Mouse (Mus musculus) heart, embryonic 16.5 days (tissue): ENCODE measurements around the gene Mllt6. TPM values are rescaled to one million over a fixed set of nuclear protein-coding genes. Genes with fewer than 3 reads are reported as not detected.
"Not testable (repeated sequence)": the region's sequence is repeated elsewhere in the genome, so short reads cannot be mapped to it uniquely, and the experiment has no call there.

Experiments used
- ATAC-seq: fragments of 200-750 bp; cut with Nextera tagmentation; replicated peaks from 2 replicates; pipeline ENCODE4 v1.8.0; 2017; ENCODE audit warnings: moderate number of reproducible peaks; ENCODE audit not compliant: insufficient read depth, low FRiP score; ENCODE audit errors: extremely low read depth
- H3K27ac ChIP-seq: fragments of 300-500 bp; sonication (generic); 2 replicates; pipeline ENCODE4 v1.5.1; 2014; ENCODE audit warnings: mild to moderate bottlenecking, low read length, control low read depth, moderate library complexity
- H3K27me3 ChIP-seq: fragments of 300-500 bp; sonication (generic); 2 replicates; pipeline ENCODE4 v1.6.1; 2014; ENCODE audit warnings: low read length, mixed read lengths; ENCODE audit not compliant: control insufficient read depth, insufficient read depth
- H3K36me3 ChIP-seq: fragments of 300-500 bp; sonication (generic); 2 replicates; pipeline ENCODE4 v1.6.1; 2014; ENCODE audit not compliant: control insufficient read depth, insufficient read depth
- H3K4me1 ChIP-seq: fragments of 300-500 bp; sonication (generic); 2 replicates; pipeline ENCODE4 v1.6.1; 2014; ENCODE audit warnings: low read length, mixed read lengths; ENCODE audit not compliant: control insufficient read depth, insufficient read depth
- H3K4me2 ChIP-seq: fragments of 300-500 bp; sonication (generic); 2 replicates; pipeline ENCODE4 v1.6.1; 2014; ENCODE audit warnings: low read depth, mild to moderate bottlenecking, control low read depth, low read length
- H3K4me3 ChIP-seq: fragments of 300-500 bp; sonication (generic); 2 replicates; pipeline ENCODE4 v1.5.1; 2014; ENCODE audit warnings: mild to moderate bottlenecking, control low read depth, low read length
- H3K9ac ChIP-seq: fragments of 300-500 bp; sonication (generic); 2 replicates; pipeline ENCODE4 v1.6.1; 2014; ENCODE audit warnings: low read length, control low read depth
- H3K9me3 ChIP-seq: fragments of 300-500 bp; sonication (generic); replicated peaks from 2 replicates; pipeline ENCODE4 v1.6.1; 2016; ENCODE audit warnings: low read length; ENCODE audit not compliant: control insufficient read depth
- WGBS: fragments of 180-500 bp; shearing (Covaris S2); extraction: QIAGEN DNeasy Blood & Tissue Kit; methylation state at CpG from one replicate; pipeline ENCODE4 v1.1.7; 2014; 5-methylcytosine and 5-hydroxymethylcytosine counted together
- polyA plus RNA-seq: library from polyadenylated mRNA; unstranded; fragments of >200 nt; fragmentation: Nextera tagmentation; extraction: Ambion mirVana; gene quantifications from 2 replicates; pipeline ENCODE4 v1.2.1, GENCODE M21; 2015

Mllt6 gene
- polyA plus RNA-seq, 1 experiment from 2014 or later = 2.1 TPM

- Histone ChIP-seq H3K27me3 (no peaks in the 10 kb centered on the region), H3K9ac (no peak overlapping the region), H3K36me3 (no peaks in the 10 kb centered on the region), H3K4me2 (no peak overlapping the region), H3K4me1 (peaks cover 32% of the 10 kb centered on the region), H3K27ac (no peak overlapping the region), H3K9me3 (no peaks in the 10 kb centered on the region), H3K4me3 (no peak overlapping the region)
- 74% methylated on average over 14 of the region's 14 CpGs for WGBS
- no peak for ATAC-seq
Observed at GRCm38 (mm10) chr11:97656269-97656971, 6.8 kb upstream of the Mllt6 start.

GRCm38 (mm10) chr11:97657184-97657945 lies 5.8 kb upstream of the Mllt6 start:
- WGBS = 39% methylated on average over 4 of the region's 6 CpGs
- Histone ChIP-seq H3K27me3 (no peaks in the 10 kb centered on the region), H3K36me3 (no peaks in the 10 kb centered on the region), H3K27ac (0 out of 2 replicates have a peak overlapping the region, but pooled peaks have one; percentile 22), H3K4me2 (no peak overlapping the region), H3K9ac (0 out of 2 replicates have a peak overlapping the region, but pooled peaks have one; percentile 37), H3K4me1 (peaks cover 40% of the 10 kb centered on the region), H3K4me3 (no peak overlapping the region), H3K9me3 (no peaks in the 10 kb centered on the region)
- no peak for ATAC-seq

- not testable (repeated sequence) for H3K4me2 ChIP-seq, H3K9me3 ChIP-seq, H3K36me3 ChIP-seq, H3K9ac ChIP-seq, H3K27me3 ChIP-seq, ATAC-seq, H3K27ac ChIP-seq, H3K4me3 ChIP-seq
- H3K4me1 ChIP-seq = peaks cover 43% of the 10 kb centered on the region
- WGBS = 86% methylated on average over 6 of the region's 6 CpGs
Observed at GRCm38 (mm10) chr11:97657967-97658366, 5.2 kb upstream of the Mllt6 start.

GRCm38 (mm10) chr11:97658751-97659266 lies 4.4 kb upstream of the Mllt6 start:
- no peaks in the 10 kb centered on the region for H3K9me3 ChIP-seq

GRCm38 (mm10) chr11:97659267-97659989 lies 3.8 kb upstream of the Mllt6 start:
- peaks cover 44% of the 10 kb centered on the region for H3K4me1 ChIP-seq
- peak overlapping the region; percentile 86 for H3K9ac ChIP-seq
- WGBS = 6% methylated on average over 13 of the region's 13 CpGs
- no peaks in the 10 kb centered on the region for H3K9me3 ChIP-seq
- ATAC-seq = no peak
- H3K4me3 ChIP-seq = peak overlapping the region; percentile 69
- H3K27me3 ChIP-seq = no peaks in the 10 kb centered on the region
- H3K27ac ChIP-seq = peak overlapping the region; percentile 94
- no peaks in the 10 kb centered on the region for H3K36me3 ChIP-seq
- H3K4me2 ChIP-seq = peak overlapping the region; percentile 80

More at GRCm38 (mm10) chr11:97658751-97659266, 4.4 kb upstream of the Mllt6 start:
- Histone ChIP-seq H3K9ac (peak overlapping the region; percentile 86; the same call in 1 of the 2 replicates), H3K36me3 (no peaks in the 10 kb centered on the region), H3K27ac (peak overlapping the region; percentile 94), H3K4me3 (peak overlapping the region; percentile 69), H3K4me1 (peaks cover 43% of the 10 kb centered on the region), H3K27me3 (no peaks in the 10 kb centered on the region), H3K4me2 (peak overlapping the region; percentile 80)
- WGBS = 30% methylated on average over 11 of the region's 11 CpGs
- ATAC-seq = no peak

GRCm38 (mm10) chr11:97659990-97660714 lies 3.1 kb upstream of the Mllt6 start:
- peaks cover 51% of the 10 kb centered on the region for H3K4me1 ChIP-seq
- peak overlapping the region; percentile 94 for H3K27ac ChIP-seq
- H3K36me3 ChIP-seq = no peaks in the 10 kb centered on the region
- H3K9ac ChIP-seq = peak overlapping the region; percentile 86
- H3K4me2 ChIP-seq = peak overlapping the region; percentile 80
- peak overlapping the region; percentile 69 for H3K4me3 ChIP-seq
- under 1% methylated on average over 72 of the region's 78 CpGs for WGBS
- no peaks in the 10 kb centered on the region for H3K9me3 ChIP-seq
- H3K27me3 ChIP-seq = no peaks in the 10 kb centered on the region
- peak; percentile 81 for ATAC-seq

- H3K4me1 ChIP-seq = peaks cover 51% of the 10 kb centered on the region
- WGBS = 10% methylated on average over 27 of the region's 27 CpGs
- H3K9ac ChIP-seq = peak overlapping the region; percentile 86
Observed at GRCm38 (mm10) chr11:97660734-97661647, 2.2 kb upstream of the Mllt6 start.

More at GRCm38 (mm10) chr11:97660734-97661647, 2.2 kb upstream of the Mllt6 start:
- H3K4me3 ChIP-seq = peak overlapping the region; percentile 89
- peaks cover 5% of the 10 kb centered on the region for H3K36me3 ChIP-seq
- peak overlapping the region; percentile 94 for H3K27ac ChIP-seq
- no peaks in the 10 kb centered on the region for H3K27me3 ChIP-seq
- peak overlapping the region; percentile 80 for H3K4me2 ChIP-seq
- ATAC-seq = no peak
- no peaks in the 10 kb centered on the region for H3K9me3 ChIP-seq
